Mouse (Mus musculus) 3T3-L1 (cell line): Measurements from ENCODE around the gene Mob4.
A peak's percentile ranks its signal among the peaks of the same experiment; 100 is the strongest.

ENCODE experiments used
- DNase-seq: peaks from one replicate; pipeline ENCODE4 v3.0.0-alpha.2; 2015; ENCODE audit warnings: low read depth, low spot score

The Mob4 gene

DNA sequence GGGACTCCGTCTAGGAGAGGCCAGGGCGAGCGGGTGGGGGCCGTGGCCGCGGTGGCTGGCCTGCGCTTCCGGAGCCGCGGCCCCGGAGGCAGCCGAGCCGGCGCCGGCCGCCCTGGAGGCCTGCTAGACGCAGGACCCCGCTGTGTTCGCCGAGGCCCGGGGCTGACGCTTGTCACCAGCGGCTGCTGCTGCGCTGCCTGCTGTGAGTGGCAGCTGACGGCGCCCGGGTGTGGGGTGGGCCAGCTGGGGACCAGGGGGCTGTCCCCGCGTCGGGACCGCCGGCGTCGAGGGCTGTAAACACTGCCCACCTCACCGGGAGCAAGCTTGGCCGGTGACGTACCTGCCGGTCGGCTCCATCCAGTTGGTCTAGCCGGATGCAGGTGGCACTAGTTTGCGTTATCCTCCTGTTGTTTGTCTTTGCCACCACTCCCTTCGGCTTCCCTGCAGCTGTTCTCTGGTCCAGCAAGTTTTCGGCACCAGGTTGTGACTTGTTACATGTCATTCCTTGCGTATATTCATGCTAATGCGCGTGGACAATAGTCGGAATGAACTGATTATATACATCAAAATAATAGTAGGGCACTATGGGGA lies 488 bp downstream of the Mob4 start:
- DNase-seq, result peak; percentile 57

DNA sequence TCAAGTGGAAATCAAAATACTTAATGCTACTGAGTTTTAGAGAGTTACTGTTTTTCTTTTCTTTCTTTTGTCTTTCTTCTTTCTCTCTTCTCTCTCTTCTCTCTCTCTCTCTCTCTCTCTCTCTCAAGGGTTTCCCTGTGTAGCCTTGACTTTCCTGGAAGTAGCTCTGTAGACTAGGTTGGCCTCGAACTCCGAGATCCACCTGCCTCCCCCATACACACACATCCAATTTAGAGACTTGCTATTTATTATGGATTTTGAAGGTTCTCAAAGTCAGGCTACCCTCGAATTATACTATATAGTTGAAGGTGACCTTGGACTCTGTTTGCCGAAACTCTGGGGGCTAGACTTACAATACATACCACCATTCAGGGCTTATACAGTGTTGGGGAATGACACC lies 1.3 kb downstream of the Mob4 start:
- no peak for DNase-seq

DNA sequence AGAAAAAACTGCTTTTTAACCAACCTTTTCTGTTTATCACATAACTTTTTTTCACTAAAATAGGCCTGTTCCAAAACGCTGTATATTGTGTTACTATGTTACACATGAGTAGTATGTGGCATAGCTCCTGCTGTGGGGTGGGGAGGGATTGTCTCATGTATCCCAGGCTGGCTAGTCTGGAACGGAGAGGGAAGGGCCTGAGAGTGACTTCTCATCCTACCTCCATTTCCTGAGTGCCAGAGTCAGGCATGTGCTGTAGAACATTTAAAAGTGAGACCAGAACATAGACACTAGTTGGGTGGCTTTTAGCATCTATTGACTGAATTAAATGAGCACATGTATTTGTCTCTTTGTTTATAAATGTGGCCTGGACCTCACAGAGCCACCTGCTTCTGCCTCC lies 2.1 kb downstream of the Mob4 start:
- DNase-seq, result peak; percentile 15

DNA sequence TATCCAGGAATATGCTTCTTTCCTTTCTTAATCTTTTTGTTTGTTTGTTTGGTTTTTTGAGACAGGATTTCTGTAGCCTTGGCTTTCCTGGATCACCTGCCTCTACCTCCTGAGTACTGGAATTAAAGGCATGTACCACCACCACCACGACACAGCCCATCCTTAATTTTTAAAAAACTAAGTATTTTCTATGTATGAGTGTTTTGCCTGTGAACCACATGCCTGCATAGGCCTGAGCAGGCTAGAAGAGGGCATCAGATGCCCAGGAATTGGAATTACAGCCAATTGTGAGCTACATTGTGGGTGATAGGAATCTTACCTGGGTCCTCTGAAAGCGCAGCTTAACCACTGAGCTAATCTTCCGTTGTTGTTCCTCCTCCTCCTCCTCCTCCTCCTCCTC lies 3.3 kb downstream of the Mob4 start:
- no peak for DNase-seq

DNA sequence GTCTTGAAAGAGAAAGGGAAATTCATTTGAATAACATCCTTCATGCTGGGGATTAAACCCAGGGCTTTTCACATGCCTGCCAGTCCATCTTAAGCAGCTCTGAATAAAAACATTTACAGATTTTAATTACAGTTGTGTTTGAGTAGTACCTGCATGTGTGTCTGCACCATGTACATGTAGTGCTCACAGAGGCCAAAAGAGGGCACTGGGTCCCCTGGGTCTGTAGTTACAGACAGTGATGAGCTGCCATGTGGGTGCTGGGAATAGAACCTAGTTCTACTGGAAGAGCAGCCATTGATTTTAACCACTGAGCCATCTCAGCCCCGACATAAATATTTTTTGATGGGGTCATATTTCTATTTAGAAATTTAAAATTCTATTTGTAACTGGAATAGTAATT lies 4.8 kb downstream of the Mob4 start:
- no peak for DNase-seq

DNA sequence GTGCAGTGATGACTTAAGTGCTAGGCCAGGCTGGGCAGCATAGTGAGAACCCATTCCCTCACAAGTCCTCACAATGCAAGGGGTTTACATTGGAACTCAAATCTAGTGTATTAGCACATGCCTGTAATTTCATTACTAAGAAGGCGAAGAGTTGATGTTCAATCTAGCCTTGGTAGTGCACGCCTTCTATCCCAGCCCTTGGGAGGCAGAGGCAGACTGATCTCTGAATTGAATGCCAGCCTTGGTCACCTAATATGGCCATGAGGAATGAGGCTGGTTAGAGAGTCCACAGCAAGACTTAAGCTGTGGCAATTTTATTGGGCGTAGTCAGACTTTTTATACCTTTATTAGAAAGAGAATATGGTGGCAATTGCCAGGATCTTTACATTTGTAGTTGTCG lies 13.3 kb downstream of the Mob4 start:
- DNase-seq, result no peak

DNA sequence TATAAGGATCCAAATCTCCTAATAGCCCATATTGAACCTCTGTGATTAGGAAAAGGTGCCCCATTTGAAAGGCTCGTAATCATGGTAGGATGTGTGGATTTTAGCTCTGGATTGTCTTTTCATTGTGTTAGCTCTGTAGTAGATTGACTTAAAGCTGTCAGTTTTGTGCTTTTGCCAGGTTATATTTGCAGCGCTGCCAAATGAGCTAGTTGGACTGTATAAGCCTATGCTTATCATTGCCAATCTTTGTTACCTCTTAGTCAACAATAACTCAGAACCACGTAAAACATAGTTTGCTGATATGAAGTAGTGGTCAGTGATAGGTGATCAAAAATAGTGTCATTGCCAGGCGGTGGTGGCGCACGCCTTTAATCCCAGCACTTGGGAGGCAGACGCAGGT lies 14.5 kb downstream of the Mob4 start:
- DNase-seq, result no peak

DNA sequence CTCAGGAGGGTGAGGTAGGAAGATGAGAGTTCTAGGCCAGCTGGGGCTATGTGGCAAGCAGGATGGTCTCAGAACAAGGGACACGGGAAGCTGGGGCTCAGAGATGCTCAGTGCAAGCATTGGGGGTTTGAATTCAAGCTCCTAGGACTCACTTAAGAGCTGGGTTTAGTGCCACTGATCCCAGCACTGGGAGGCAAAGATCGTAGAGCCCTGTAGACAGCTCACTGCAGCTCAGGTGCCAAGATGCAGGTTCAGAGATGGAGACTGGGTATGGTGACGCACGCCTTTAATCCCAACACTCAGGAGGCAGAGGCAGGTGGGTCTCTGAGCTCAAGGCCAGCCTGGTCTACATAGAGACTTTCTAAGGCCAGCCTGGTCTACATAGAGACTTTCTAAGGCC lies 26.3 kb downstream of the Mob4 start:
- DNase-seq, result no peak

DNA sequence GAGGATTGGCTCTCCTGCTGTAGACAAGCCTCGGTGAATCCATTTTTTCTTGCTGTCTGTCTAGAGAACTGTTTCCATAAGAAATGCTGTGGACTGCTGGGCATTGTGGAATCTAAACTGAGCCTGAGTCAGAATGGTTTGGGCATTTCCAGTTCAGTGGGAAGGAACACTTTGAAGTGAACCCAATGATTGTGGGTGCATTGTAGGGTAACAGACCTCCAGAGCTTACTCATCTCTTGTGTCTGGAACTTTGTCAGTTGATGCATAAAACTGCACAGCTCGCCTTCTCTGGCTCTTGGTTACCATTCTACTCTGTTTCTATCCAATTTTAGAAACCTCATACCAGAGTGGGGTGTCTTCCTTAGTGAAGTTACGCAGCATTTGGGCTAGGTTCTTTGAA lies 27.2 kb downstream of the Mob4 start:
- DNase-seq, result no peak

DNA sequence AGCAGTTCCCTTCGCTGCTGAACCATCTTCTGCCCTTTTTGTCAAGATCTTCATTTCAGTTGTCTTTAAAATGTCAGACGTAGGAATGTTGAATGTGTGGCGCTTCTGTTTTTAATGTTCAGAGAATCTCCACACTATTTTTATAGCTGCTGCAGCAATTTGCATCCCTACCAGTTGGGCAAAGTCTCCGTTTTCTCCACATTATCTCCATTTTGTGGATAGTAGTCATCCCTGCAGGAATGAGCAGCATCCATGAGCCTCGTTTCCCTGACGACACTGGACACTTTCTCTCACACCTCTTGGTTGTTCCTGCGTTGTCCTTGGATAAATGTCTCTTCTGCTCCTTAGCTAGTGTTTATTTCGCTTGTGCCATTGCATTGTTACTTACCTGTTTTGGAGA lies 27.8 kb downstream of the Mob4 start:
- DNase-seq, result no peak

DNA sequence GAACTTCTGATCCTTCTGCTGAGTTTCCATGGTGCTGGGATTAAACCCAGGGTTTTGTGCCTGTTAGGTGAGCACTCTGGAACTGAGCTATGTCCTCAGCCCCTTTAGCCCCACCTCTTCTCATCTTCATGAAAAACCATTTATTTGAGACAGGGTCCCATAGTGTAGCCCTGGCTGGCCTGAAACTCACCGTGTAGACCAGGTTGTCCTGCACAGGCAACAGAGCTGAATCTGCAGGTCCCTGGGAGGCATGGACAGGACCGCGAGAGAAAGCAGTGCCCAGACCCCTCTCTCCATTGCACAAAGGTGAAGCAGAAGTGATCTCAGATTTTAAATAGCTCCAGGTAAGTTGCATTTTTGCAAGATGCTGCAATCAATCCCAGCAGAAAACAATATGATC lies 29.2 kb downstream of the Mob4 start:
- no peak for DNase-seq

DNA sequence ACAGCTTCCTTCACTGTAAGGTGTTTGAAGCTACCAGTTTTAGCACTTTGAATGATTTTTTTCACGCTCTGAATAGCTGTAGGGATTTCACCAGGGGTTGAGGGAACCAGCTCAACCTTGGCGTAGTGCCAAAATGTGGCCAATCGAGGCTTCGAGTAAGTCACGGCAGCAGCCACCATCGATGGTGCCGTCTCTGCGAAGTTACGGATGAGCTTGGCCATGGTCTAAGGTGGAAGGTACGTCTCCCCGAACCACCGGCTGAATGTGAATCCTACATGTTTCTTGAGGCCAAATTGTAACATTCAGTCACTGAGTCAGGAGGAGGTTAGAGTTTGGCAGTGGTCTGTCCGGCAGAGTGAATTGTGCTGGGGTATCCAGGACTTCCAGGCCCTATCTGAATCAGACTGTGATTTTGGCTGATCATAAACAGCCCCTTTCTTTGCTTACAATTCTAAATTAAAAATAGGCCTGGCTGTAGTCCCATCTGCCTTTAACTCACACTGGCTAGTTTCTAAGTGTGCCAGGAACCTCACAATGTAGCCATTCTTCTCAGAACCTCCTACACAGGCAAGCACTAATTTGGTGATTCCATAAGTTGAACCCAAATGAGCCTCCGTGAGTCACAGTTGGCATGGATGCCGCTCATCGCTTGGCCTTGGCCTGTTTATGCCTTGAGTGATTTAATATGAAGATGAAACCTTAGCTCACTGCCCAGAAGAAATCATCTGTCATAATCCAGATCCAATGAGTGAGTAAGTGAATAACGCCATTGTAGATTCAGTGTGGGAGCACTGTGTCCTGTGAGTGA lies 30.0 kb downstream of the Mob4 start:
- DNase-seq, result peak; percentile 87

DNA sequence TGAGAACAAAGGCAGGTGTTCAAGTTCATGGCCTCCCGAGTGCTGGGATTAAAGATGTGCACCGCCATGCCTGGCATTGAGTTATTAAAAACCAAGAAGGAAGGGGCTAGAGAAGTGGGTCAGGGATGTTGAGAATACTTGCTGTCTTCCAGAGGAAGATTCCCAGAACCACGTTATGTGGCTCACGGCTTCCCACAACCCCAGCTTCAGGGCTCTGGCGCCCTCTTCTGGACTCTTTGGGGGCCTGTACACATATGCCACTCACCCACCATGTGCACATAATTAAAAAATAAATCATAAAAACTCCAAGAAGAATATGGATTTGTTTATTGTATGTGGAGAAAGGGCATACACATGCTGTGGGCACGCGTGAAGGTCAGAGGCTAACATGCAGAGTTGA lies 30.9 kb downstream of the Mob4 start:
- peak; percentile 58 for DNase-seq

DNA sequence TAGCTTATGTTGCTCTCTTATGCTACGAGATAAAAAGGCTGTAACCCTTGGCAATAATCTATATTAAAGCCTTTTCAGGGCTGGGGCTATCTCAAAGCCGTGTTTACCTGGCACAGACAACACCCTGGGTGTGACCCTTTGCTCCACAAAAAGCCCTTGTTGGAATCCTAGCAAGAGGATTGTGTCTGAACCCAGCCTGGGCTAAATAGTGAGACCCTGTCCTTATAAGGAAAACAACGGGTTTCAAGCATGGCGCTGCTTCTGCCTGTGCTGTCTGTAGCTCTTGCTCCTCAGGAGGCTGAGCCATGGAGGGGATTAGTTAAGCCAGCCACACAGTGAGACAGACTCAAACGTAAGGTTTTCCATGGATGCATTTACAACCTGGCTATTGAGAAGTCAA lies 31.8 kb downstream of the Mob4 start:
- DNase-seq, result no peak

DNA sequence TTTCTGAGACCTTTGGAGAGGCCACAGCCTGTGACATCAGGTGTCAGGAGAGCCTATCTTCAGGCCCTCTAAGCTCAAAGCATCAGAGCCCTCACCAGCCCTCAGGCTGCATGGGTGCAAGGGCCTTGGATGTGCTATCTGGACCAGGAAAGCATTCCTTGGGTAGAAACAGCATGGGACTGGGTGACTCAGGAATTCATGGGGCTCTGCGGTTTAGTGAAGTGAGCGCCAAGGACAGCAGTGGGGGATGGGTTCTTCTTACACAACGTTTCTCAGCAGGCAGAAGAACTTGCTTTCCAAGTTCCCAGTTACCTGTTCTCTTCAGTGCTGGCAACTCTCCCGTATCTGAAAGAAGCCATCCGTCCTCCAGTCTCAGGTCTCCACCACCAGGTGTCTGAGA lies 33.0 kb downstream of the Mob4 start:
- peak; percentile 15 for DNase-seq

DNA sequence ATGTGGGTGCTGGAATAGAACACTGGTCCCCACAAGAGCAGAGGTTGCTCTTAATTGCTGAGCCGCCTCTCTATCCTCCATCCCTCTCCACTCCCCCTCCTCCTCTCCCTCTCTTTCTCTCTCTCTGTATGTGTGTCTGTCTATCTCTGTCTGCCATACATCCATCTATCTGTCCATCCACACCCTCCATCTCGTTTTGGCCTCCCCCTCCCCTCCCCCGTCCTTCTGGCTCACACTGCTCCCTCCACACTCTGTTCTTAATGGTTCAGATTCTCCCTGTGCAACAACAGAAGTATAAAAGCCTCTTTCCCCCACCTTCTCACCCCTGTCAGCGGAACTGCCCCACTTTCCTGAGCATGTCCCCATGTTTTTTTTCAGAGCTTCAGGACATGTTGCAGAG lies 36.5 kb downstream of the Mob4 start:
- no peak for DNase-seq

DNA sequence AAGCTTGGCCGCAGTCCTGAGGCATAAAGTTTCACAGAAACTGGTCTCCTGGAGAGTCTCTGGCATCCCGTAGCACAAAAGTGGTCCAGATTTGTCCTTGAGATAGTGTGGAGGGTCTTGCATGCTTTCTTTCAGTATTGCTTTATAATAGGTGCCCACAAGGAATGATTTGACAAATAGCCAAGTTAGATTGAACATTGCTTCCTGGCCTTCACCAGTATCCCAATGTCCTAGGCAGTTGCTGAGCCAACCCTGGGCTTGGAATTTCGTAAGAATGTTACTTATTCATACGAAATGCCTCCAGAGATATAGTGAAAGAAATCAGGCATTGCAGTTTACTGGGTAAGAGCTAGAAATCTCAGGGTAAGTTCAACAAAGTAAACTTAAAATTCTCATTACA lies 37.6 kb downstream of the Mob4 start:
- DNase-seq, result no peak

DNA sequence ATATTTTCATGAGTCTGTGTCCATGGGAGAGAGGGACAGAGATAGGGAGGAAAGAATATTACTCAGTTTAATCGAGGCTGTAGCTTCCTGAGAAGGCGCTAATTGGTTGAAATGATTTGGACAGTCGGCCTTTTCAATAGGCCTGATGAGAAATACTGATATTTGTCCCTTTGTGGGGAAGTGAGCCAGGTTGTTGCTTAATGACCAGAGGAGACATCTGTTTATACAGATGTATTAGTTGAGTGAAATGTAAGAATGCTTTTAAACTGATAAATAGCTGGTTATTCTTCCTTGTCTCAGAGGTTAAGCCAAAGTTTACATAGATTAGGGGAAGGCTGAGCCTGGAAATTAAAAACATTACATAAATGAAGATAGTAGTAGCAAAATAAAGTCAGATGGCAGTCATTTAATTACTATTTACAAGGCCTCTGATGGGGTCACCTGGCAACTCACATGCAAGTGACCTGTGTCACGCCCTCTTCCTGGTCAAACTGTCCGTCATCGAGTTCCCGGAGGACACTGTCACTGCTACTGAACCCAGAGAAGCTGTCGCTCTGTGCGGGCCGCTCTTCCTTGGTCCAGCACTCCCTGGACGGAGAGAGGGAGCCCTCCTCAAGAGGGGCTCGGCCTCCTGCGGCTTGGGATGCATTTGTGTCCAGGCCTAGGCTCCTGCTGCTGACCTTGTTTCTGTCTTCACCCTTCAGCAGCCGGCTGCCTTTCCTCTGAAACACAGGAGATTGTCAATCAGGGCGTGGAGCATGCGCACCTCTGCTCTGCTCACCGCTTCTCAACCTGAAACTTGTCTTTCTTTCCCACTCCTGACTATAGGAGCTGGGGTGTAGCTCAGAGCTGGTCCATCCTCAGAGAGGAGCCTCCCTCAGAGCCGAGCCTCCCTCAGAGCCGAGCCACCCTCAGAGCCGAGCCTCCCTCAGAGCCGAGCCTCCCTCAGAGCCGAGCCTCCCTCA lies 40.6 kb downstream of the Mob4 start:
- DNase-seq, result no peak

DNA sequence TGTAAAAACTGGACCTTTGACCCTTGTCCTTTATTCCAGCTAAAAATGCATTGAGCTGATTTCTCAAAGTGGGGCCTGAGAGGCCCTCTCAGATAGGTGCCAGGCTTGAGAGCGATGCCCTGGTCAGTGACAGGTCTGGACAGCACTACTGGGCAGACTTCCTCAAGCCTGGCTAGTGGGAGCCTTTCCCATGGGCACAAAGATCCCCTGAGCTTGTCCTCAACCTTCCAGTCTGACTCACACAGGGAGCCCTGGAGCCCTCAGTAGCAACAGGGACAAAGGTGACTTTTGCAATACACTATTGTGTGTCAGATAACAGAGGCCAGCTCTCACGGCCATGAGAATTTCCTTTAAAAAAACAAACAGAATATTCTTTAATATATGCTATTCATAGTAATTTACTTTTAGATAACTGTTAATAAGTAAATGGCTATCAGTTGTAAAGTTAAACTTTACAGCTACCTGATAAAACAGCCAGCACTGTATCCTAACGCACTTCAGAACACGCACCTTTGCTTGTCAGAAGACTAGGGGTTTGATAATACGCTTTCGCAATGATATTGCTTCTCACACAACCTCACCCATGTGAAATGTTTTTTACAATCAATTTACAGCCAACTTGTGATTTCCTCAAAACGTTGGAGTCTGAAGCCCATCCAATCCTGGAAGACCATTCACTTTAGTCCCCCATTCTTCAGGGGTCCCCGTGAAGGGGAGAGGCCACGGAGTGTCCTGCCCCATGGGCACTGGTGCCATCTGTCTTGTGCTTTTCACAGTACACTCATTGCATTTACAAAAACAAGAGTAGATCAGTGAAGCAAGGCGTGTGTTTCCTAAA lies 42.9 kb downstream of the Mob4 start:
- no peak for DNase-seq

DNA sequence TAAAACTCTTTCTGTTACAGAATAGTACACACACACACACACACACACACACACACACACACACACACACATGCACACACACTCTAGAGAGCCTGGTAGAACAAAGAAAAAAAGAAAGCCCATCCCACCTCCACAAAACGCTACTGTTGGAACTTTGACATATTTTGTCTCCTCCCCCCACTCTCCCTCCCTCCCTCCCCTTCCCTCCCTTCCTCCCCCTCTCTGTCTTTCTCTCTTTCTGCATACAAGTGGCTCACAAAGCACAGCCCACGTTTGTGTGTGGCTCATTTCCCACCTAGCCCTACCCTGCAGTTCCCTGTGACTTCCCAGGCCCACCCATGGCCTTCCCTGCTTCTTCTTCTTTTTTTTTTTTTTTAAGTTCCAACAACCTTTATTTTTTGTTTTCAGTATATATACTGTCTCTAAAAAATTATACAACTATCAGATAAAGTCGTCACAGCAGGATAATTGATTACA lies 43.6 kb downstream of the Mob4 start:
- no peak for DNase-seq

DNA sequence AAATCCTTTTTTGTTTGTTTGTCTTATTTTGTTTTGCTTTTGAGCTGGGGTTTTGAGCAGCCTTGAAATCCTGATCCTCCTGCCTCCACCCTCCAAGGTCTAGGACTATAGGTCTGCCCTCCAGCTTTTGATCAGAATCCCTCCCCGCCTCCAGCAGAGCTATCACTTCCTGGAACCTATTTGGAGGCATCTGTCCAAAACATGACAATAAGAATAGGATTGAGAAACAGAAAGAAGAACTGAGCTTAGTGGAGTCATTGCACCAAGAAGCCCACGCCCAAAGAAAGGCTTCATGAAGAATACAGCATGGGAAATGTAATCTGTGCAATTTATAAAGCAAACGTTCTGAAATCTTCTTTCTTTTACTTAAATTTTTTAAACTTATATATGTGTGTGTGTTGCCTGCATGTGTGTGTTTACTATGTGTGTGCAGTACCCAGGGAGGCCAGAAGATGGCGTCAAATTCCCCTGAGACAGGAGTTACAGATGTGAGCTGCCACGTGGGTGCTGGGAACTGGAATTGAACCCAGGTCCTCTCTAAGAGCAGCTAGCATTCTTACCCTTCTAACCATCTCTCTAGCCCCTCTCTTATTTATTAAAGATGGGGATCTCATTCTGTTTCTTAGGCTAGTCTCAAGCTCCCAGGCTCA lies 49.0 kb downstream of the Mob4 start:
- no peak for DNase-seq
